Mouse (Mus musculus): ENCODE results near the gene Gm10553.
"Not testable (repeated sequence)": the region's sequence is repeated elsewhere in the genome, so short reads cannot be mapped to it uniquely, and the experiment has no call there.

- not testable (repeated sequence) for TF ChIP-seq CTCF, POLR2A (IDR thresholded peaks at IDR 0.05; ENCODE audit: insufficient read depth, low read depth, low read length)
Measured at GRCm38 (mm10) chr1:85071690-85072089, 28.3 kb upstream of the Gm10553 start.
